Mouse (Mus musculus): ENCODE results near the gene Cyp2d11. TPM values are rescaled to one million over a fixed set of nuclear protein-coding genes. Genes with fewer than 3 reads are reported as not detected.

The Cyp2d11 gene
- polyA plus RNA-seq, 1 experiment = not detected

- Histone ChIP-seq H3K27ac (ENCODE audit: control insufficient read depth, insufficient read depth, low read depth, low read length, poor library complexity) (no peak overlapping the region), H3K4me1 (ENCODE audit: control insufficient read depth, insufficient read depth, low read length) (no peaks in the 10 kb centered on the region; the same call in 1 of the 2 replicates), H3K4me3 (replicated peaks; ENCODE audit: control insufficient read depth, low read depth, low read length) (no peak overlapping the region)
- no peak for TF ChIP-seq CTCF (IDR thresholded peaks at IDR 0.05; ENCODE audit: control insufficient read depth, insufficient read depth, low read length)
- no peak for TF ChIP-seq POLR2A (IDR thresholded peaks at IDR 0.05; ENCODE audit: borderline replicate concordance, control insufficient read depth, low read depth, low read length)
- WGBS = 70% methylated on average over 15 of the region's 15 CpGs
These were observed 15.3 kb downstream of the Cyp2d11 start for GRCm38 (mm10) chr15:82378261-82379180.

GRCm38 (mm10) chr15:82377701-82378100, 16.1 kb downstream of the Cyp2d11 start:
- Histone ChIP-seq H3K4me1 (ENCODE audit: control insufficient read depth, insufficient read depth, low read length) (no peaks in the 10 kb centered on the region; the same call in 1 of the 2 replicates), H3K27ac (ENCODE audit: control insufficient read depth, insufficient read depth, low read depth, low read length, poor library complexity) (no peak overlapping the region), H3K4me3 (replicated peaks; ENCODE audit: control insufficient read depth, low read depth, low read length) (no peak overlapping the region)
- 74% methylated on average over 5 of the region's 5 CpGs for WGBS
- TF ChIP-seq CTCF (IDR thresholded peaks at IDR 0.05; ENCODE audit: control insufficient read depth, insufficient read depth, low read length) (no peak), POLR2A (IDR thresholded peaks at IDR 0.05; ENCODE audit: borderline replicate concordance, control insufficient read depth, low read depth, low read length) (no peak)

GRCm38 (mm10) chr15:82376393-82377138, 17.3 kb downstream of the Cyp2d11 start:
- Histone ChIP-seq H3K27ac (ENCODE audit: control insufficient read depth, insufficient read depth, low read depth, low read length, poor library complexity) (no peak overlapping the region), H3K4me3 (replicated peaks; ENCODE audit: control insufficient read depth, low read depth, low read length) (no peak overlapping the region), H3K4me1 (ENCODE audit: control insufficient read depth, insufficient read depth, low read length) (no peaks in the 10 kb centered on the region; the same call in 1 of the 2 replicates)
- TF ChIP-seq CTCF (IDR thresholded peaks at IDR 0.05; ENCODE audit: control insufficient read depth, insufficient read depth, low read length) (no peak), POLR2A (IDR thresholded peaks at IDR 0.05; ENCODE audit: borderline replicate concordance, control insufficient read depth, low read depth, low read length) (no peak)
- 79% methylated on average over 17 of the region's 17 CpGs for WGBS

GRCm38 (mm10) chr15:82375855-82376254, 18.0 kb downstream of the Cyp2d11 start:
- Histone ChIP-seq H3K4me1 (ENCODE audit: control insufficient read depth, insufficient read depth, low read length) (no peaks in the 10 kb centered on the region; the same call in 1 of the 2 replicates), H3K27ac (ENCODE audit: control insufficient read depth, insufficient read depth, low read depth, low read length, poor library complexity) (no peak overlapping the region), H3K4me3 (replicated peaks; ENCODE audit: control insufficient read depth, low read depth, low read length) (no peak overlapping the region)
- 87% methylated on average over 9 of the region's 9 CpGs for WGBS
- TF ChIP-seq POLR2A (IDR thresholded peaks at IDR 0.05; ENCODE audit: borderline replicate concordance, control insufficient read depth, low read depth, low read length) = no peak
- no peak for TF ChIP-seq CTCF (IDR thresholded peaks at IDR 0.05; ENCODE audit: control insufficient read depth, insufficient read depth, low read length)

GRCm38 (mm10) chr15:82374437-82374836, 19.4 kb downstream of the Cyp2d11 start:
- H3K27ac ChIP-seq (ENCODE audit: control insufficient read depth, insufficient read depth, low read depth, low read length, poor library complexity) = no peak overlapping the region
- H3K4me1 ChIP-seq (ENCODE audit: control insufficient read depth, insufficient read depth, low read length) = no peaks in the 10 kb centered on the region; the same call in 1 of the 2 replicates
- WGBS = 90% methylated on average over 5 of the region's 5 CpGs
- TF ChIP-seq CTCF (IDR thresholded peaks at IDR 0.05; ENCODE audit: control insufficient read depth, insufficient read depth, low read length) = no peak
- no peak for TF ChIP-seq POLR2A (IDR thresholded peaks at IDR 0.05; ENCODE audit: borderline replicate concordance, control insufficient read depth, low read depth, low read length)
- H3K4me3 ChIP-seq (replicated peaks; ENCODE audit: control insufficient read depth, low read depth, low read length) = no peak overlapping the region

GRCm38 (mm10) chr15:82372991-82373390, 20.8 kb downstream of the Cyp2d11 start:
- TF ChIP-seq POLR2A (IDR thresholded peaks at IDR 0.05; ENCODE audit: borderline replicate concordance, control insufficient read depth, low read depth, low read length) (no peak), CTCF (IDR thresholded peaks at IDR 0.05; ENCODE audit: control insufficient read depth, insufficient read depth, low read length) (no peak)
- 73% methylated on average over 5 of the region's 5 CpGs for WGBS
- Histone ChIP-seq H3K27ac (ENCODE audit: control insufficient read depth, insufficient read depth, low read depth, low read length, poor library complexity) (no peak overlapping the region), H3K4me1 (ENCODE audit: control insufficient read depth, insufficient read depth, low read length) (no peaks in the 10 kb centered on the region; the same call in 1 of the 2 replicates), H3K4me3 (replicated peaks; ENCODE audit: control insufficient read depth, low read depth, low read length) (no peak overlapping the region)

GRCm38 (mm10) chr15:82372446-82372845, 21.4 kb downstream of the Cyp2d11 start:
- no peaks in the 10 kb centered on the region; the same call in 1 of the 2 replicates for H3K4me1 ChIP-seq (ENCODE audit: control insufficient read depth, insufficient read depth, low read length)
- WGBS = 82% methylated on average over 6 of the region's 6 CpGs
- TF ChIP-seq CTCF (IDR thresholded peaks at IDR 0.05; ENCODE audit: control insufficient read depth, insufficient read depth, low read length) (no peak), POLR2A (IDR thresholded peaks at IDR 0.05; ENCODE audit: borderline replicate concordance, control insufficient read depth, low read depth, low read length) (no peak)
- no peak overlapping the region for H3K4me3 ChIP-seq (replicated peaks; ENCODE audit: control insufficient read depth, low read depth, low read length)
- H3K27ac ChIP-seq (ENCODE audit: control insufficient read depth, insufficient read depth, low read depth, low read length, poor library complexity) = no peak overlapping the region

- TF ChIP-seq CTCF (IDR thresholded peaks at IDR 0.05; ENCODE audit: control insufficient read depth, insufficient read depth, low read length) (no peak), POLR2A (IDR thresholded peaks at IDR 0.05; ENCODE audit: borderline replicate concordance, control insufficient read depth, low read depth, low read length) (no peak)
- WGBS = 68% methylated on average over 1 of the region's 1 CpGs
- Histone ChIP-seq H3K27ac (ENCODE audit: control insufficient read depth, insufficient read depth, low read depth, low read length, poor library complexity) (no peak overlapping the region), H3K4me1 (ENCODE audit: control insufficient read depth, insufficient read depth, low read length) (no peaks in the 10 kb centered on the region; the same call in 1 of the 2 replicates), H3K4me3 (replicated peaks; ENCODE audit: control insufficient read depth, low read depth, low read length) (no peak overlapping the region)
These were observed 25.0 kb downstream of the Cyp2d11 start for GRCm38 (mm10) chr15:82368851-82369250.

All from bone marrow, adult 2 months (tissue).